Mouse (Mus musculus) brain, embryonic 14.5 days (tissue): Measurements from ENCODE around the gene Fam110a.

Experiments used
- CTCF ChIP-seq: fragments of 200-500 bp; IDR thresholded peaks from 2 replicates; pipeline ENCODE4 v1.5.1; 2012; ENCODE audit warnings: inconsistent platforms, mild to moderate bottlenecking, moderate library complexity, borderline replicate concordance; ENCODE audit not compliant: insufficient read depth, insufficient read length; ENCODE audit errors: extremely low read depth
- POLR2A ChIP-seq: fragments of 200-500 bp; IDR thresholded peaks from 2 replicates; pipeline ENCODE4 v1.6.1; 2012; ENCODE audit warnings: mild to moderate bottlenecking, inconsistent platforms, borderline replicate concordance; ENCODE audit not compliant: poor library complexity, insufficient read depth, insufficient read length, severe bottlenecking; ENCODE audit errors: extremely low read depth

DNA sequence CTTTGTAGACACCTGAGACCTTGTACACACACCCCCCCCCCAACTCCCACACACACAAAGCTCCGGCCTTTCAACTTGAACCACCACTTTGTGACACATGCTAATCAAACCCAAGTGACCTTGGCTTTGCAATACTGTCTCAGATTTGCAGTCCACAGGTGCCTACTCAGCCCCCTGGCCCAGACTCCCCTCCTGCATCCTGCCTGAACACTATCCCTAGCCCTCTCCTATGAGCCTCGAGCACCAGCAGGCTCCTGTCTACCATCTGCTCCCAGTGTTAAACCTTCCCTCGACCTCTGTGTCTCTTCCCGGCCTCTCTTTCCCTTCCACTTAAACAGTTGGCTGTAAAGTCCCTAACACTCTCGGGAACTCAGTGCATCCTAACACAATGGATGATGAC, 11.4 kb upstream of the Fam110a start:
- no peak for TF ChIP-seq POLR2A
- no peak for TF ChIP-seq CTCF
